Mouse (Mus musculus): Measurements from ENCODE around the gene Sfxn5. TPM values are rescaled to one million over a fixed set of nuclear protein-coding genes. Genes with fewer than 3 reads are reported as not detected.

The Sfxn5 gene
- total and polyA plus RNA-seq, 3 experiments: 1.8 to 3.0 TPM; not detected in 1

- no peak for DNase-seq (ENCODE audit: low read depth, low spot score)
- Histone ChIP-seq H3K4me1 (ENCODE audit: control insufficient read depth in 1 of 2, insufficient read depth in 2 of 2, low read length in 2 of 2) (peaks cover 10 to 20% of the 10 kb centered on the region in 2 experiments), H3K9me3 (replicated peaks; ENCODE audit: insufficient read depth, low read length) (no peaks in the 10 kb centered on the region), H3K4me3 (ENCODE audit: control insufficient read depth in 1 of 2, insufficient read depth in 1 of 2, low read depth in 2 of 2, low read length in 2 of 2) (no peak overlapping the region), H3K9ac (ENCODE audit: control insufficient read depth, low read depth, low read length, poor library complexity, severe bottlenecking) (no peak overlapping the region), H3K36me3 (ENCODE audit: control insufficient read depth in 1 of 2, insufficient read depth in 2 of 2, low read length in 2 of 2) (peaks cover 0 to 6% of the 10 kb centered on the region in 2 experiments; a peak in 2 of 4 replicates), H3K27me3 (ENCODE audit: control insufficient read depth in 1 of 2, insufficient read depth in 2 of 2, low read length in 2 of 2) (no peaks in the 10 kb centered on the region), H3K27ac (ENCODE audit: control insufficient read depth, low read depth, low read length) (no peak overlapping the region), H3K79me2 (ENCODE audit: control insufficient read depth, insufficient read depth, low read length, poor library complexity) (no peaks in the 10 kb centered on the region)
- TF ChIP-seq MYC (IDR thresholded peaks at IDR 0.05; ENCODE audit: low read depth, low read length): no peak
- TF ChIP-seq TAL1 (IDR thresholded peaks at IDR 0.05; ENCODE audit: low read length): no peak
- no peak for TF ChIP-seq SMC3 (IDR thresholded peaks at IDR 0.05; ENCODE audit: low read depth, low read length)
- no peak for TF ChIP-seq CHD1 (IDR thresholded peaks at IDR 0.05; ENCODE audit: low read depth, low read length)
- TF ChIP-seq ZKSCAN1 (IDR thresholded peaks at IDR 0.05; ENCODE audit: low read depth, low read length): no peak
- TF ChIP-seq HCFC1 (IDR thresholded peaks at IDR 0.05; ENCODE audit: low read depth, low read length): no peak
- TF ChIP-seq MAX (IDR thresholded peaks at IDR 0.05; ENCODE audit: low read length): no peak
- no peak for TF ChIP-seq ELF1 (IDR thresholded peaks at IDR 0.05; ENCODE audit: low read depth, low read length)
- TF ChIP-seq ZC3H11A (IDR thresholded peaks at IDR 0.05; ENCODE audit: low read depth, low read length): no peak
Observed at GRCm38 (mm10) chr6:85362610-85363009, 29.4 kb upstream of the Sfxn5 start.

- Histone ChIP-seq H3K4me3 (ENCODE audit: control insufficient read depth in 1 of 2, insufficient read depth in 1 of 2, low read depth in 2 of 2, low read length in 2 of 2) (no peak overlapping the region), H3K27ac (ENCODE audit: control insufficient read depth, low read depth, low read length) (no peak overlapping the region), H3K9ac (ENCODE audit: control insufficient read depth, low read depth, low read length, poor library complexity, severe bottlenecking) (no peak overlapping the region), H3K27me3 (ENCODE audit: control insufficient read depth in 1 of 2, insufficient read depth in 2 of 2, low read length in 2 of 2) (no peaks in the 10 kb centered on the region), H3K79me2 (ENCODE audit: control insufficient read depth, insufficient read depth, low read length, poor library complexity) (no peaks in the 10 kb centered on the region), H3K9me3 (replicated peaks; ENCODE audit: insufficient read depth, low read length) (no peaks in the 10 kb centered on the region), H3K36me3 (ENCODE audit: control insufficient read depth in 1 of 2, insufficient read depth in 2 of 2, low read length in 2 of 2) (peaks cover 0 to 14% of the 10 kb centered on the region in 2 experiments; a peak in 2 of 4 replicates), H3K4me1 (ENCODE audit: control insufficient read depth in 1 of 2, insufficient read depth in 2 of 2, low read length in 2 of 2) (peaks cover 3 to 24% of the 10 kb centered on the region in 2 experiments)
- DNase-seq (ENCODE audit: low read depth, low spot score): no peak
- TF ChIP-seq KAT2A (conservative IDR thresholded peaks at IDR 0.05; ENCODE audit: low read depth, low read length) (no peak), JUND (IDR thresholded peaks at IDR 0.05; ENCODE audit: low read depth, low read length) (no peak), EP300 (IDR thresholded peaks at IDR 0.05; ENCODE audit: low read depth in 1 of 2, low read length in 2 of 2) (no peak), CHD2 (IDR thresholded peaks at IDR 0.05; ENCODE audit: low read length) (no peak), POLR2AphosphoS2 (IDR thresholded peaks at IDR 0.05; ENCODE audit: low read length) (no peak), GATA1 (IDR thresholded peaks at IDR 0.05; ENCODE audit: low read depth, low read length) (no peak), ZKSCAN1 (IDR thresholded peaks at IDR 0.05; ENCODE audit: low read depth, low read length) (no peak), RCOR1 (IDR thresholded peaks at IDR 0.05; ENCODE audit: low read depth, low read length) (no peak), MEF2A (IDR thresholded peaks at IDR 0.05; ENCODE audit: extremely low read depth, insufficient replicate concordance, low read depth, low read length, poor library complexity, severe bottlenecking) (no peak), MYC (IDR thresholded peaks at IDR 0.05; ENCODE audit: low read depth, low read length) (no peak), TCF12 (IDR thresholded peaks at IDR 0.05; ENCODE audit: low read depth, low read length) (no peak), USF1 (IDR thresholded peaks at IDR 0.05; ENCODE audit: low read depth, low read length) (no peak)
Observed at GRCm38 (mm10) chr6:85360311-85360710, 27.1 kb upstream of the Sfxn5 start.
